Mouse (Mus musculus): ENCODE results near the gene Dnajb12.

Dnajb12 gene

GRCm38 (mm10) chr10:59897511-59897910 lies 18.2 kb downstream of the Dnajb12 start:
- peak; percentile 63 for DNase-seq (ENCODE audit: low spot score)

DNA sequence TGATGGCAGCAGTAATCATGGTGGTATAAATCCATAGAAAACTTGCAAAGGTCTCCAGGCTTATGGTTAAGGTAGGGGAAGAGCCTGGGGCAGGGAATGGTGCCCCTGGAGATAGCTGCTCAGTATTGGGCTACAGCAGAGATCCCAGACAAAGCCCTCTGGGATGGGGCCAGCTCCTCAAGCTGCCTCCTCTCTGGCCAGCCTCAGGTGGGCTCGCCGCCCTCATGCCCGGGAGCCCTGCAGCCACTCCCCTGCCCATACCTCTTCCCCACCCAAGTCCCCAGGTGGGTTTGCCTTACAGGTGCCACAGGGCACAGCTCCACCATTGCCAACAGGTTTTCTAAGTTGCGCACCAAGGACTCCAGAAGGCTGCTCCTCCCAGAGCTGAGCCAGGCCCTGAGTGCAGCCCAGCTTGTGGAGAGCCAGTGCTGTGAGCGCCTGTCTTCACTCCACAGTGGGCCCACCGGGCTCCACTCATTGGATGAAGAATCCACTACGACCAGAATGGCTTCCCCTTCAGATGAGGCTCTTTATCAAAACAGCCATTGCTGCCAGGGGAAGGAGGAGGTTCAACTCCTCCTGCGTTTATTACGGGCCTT lies 18.9 kb downstream of the Dnajb12 start:
- DNase-seq (ENCODE audit: low spot score) = no peak

DNA sequence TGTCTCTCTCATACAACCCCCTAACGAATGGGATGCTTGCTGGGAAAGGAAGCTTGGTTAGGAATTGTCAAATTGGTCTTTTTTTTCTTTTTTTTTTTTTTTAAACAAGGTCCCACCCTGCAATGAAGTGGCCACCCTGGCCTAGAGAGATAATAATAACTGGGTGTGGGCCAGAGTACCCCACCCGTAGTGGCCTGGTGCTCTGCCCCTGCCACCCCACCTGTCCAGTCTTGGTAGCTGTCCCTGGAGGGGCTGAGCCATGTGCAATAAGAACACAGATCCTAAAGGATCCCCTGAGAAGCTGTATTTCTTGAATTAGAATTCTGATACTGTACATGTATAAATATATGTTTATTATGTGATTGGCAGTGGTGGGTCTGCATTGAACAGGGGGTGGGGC lies 19.6 kb downstream of the Dnajb12 start:
- DNase-seq (ENCODE audit: low spot score) = no peak

DNA sequence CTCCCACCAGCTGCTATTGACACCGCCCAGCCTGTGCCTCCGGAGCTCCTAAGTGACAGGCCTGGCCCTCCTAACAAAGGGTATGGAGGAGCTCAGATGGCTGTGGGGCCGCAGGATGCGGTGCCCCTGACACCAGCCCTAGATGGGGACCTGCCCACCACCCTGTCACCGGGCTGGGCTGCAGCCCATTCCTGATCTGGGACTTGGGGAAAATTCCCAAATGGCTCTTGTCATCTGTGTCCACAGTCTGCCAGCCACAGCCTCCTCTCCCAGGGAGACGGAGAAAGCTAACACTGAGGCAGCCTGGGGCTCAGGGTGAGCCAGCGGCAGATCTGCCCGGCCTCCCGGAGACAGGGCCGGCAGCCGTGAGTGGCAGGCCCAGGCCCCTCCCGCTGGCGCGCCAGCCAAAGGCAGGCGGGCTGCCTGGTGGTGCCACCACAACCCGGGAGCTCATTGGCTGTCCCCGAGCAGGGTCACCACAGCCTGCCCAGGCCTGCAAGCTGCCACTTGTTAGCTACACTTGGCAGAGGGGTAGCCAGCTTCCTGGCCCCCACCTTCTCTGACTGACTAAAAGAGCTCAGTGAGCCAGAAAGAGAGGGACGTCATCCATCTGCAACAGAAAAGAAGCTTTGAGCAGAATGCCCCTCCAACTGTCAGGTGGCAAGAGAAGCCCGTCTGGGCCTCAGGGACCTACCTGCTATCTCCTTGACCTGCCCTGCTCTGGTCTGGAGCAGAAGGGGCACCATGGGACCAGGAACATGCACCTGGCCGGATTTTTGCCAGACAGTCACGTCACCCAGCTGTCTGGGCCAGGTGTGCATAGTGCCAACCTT lies 20.2 kb downstream of the Dnajb12 start:
- peak; percentile 84 for DNase-seq (ENCODE audit: low spot score)

- DNase-seq (ENCODE audit: low spot score) = no peak
Observed at GRCm38 (mm10) chr10:59900174-59900435, 20.7 kb downstream of the Dnajb12 start.

GRCm38 (mm10) chr10:59900939-59901338 lies 21.6 kb downstream of the Dnajb12 start:
- DNase-seq (ENCODE audit: low spot score) = no peak

- DNase-seq (ENCODE audit: low spot score) = no peak
Observed at GRCm38 (mm10) chr10:59901463-59901862, 22.1 kb downstream of the Dnajb12 start.

DNA sequence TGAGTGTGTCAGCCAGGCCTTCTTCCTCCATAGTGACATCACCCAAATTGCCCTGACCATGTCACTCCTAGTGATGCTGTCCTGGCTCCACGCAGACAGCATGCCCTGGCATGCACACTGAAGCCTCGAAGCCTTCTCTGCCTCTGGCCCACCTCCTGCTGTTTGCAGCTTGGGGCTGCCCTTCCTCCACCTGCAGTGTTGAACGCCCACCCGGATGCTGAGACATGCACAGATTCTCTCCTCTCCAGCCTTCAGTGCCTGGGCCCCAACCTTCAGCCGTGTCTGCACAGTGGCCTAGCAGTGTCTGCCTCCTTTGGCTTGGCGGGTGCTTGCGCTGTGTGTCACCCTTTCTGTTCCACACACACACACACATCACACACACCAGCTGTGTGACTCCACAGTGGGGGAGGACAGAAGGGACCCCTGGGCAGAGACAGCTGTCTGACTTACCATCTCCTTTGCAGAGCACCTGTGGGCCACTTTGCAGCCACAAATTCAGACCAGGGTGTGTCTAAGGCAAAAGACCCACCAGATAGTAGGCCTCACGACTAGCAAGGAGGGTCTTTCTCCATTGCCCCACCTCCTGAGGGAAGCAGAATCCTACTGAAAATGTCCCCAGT lies 22.7 kb downstream of the Dnajb12 start:
- DNase-seq (ENCODE audit: low spot score) = no peak

DNA sequence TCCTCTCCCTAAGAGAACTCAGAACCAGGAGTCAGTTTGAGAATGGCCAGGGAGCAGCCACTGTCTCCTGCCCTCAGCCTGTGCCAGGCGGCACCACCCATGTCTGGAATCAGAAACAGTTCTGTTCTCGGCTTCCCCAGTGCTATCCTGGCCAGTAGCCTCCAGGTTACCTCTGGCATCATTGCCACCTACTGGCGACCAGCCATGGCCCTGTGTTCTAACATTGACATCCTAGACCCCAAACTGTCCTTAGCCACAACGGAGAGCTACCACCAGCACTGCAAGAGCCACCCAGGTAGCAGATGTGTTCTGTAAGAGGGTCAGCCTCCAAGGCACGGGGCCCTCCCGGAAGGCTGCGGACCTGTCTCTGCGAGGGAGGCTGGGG lies 23.2 kb downstream of the Dnajb12 start:
- DNase-seq (ENCODE audit: low spot score) = no peak

- no peak for DNase-seq (ENCODE audit: low spot score)
Observed at GRCm38 (mm10) chr10:59903170-59903569, 23.8 kb downstream of the Dnajb12 start.

- no peak for DNase-seq (ENCODE audit: low spot score)
Observed at GRCm38 (mm10) chr10:59907080-59907609, 27.8 kb downstream of the Dnajb12 start.

GRCm38 (mm10) chr10:59907695-59908299 lies 28.4 kb downstream of the Dnajb12 start:
- no peak for DNase-seq (ENCODE audit: low spot score)

- no peak for DNase-seq (ENCODE audit: low spot score)
Observed at GRCm38 (mm10) chr10:59908776-59909315, 29.5 kb downstream of the Dnajb12 start.

GRCm38 (mm10) chr10:59909357-59909847 lies 30.0 kb downstream of the Dnajb12 start:
- DNase-seq (ENCODE audit: low spot score) = no peak

GRCm38 (mm10) chr10:59911091-59911490 lies 31.7 kb downstream of the Dnajb12 start:
- no peak for DNase-seq (ENCODE audit: low spot score)

DNA sequence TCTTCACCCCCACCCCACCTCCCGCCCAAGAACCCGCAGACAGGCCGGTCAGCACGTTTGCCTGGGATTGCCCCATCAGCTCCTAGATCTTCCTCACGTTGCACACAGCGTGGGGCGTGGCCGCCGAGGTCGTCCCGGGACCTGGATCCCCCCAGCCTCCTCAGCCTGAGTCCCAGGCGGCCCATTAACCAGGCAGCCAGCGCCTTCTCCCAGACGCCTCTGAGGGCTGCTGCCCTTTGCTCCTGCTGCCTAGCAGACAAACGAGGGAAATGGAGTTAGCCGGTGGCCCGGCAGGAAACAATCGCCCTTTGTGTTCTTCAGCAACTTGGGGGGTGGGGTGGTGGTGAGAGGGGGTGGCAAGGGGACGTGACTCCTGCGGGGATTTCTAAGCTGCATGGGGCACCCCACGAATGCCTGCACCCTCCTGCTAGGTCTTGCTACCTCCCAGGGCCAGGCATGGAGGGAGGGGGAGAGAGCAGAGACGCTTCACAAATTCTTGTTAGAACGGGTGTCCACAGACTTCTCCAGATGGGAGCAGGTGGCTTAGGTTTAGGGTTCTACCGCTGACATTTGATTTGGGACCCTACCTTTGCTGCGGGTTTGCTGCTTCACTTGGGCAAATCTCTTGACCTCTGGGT lies 32.3 kb downstream of the Dnajb12 start:
- DNase-seq (ENCODE audit: low spot score) = no peak

DNA sequence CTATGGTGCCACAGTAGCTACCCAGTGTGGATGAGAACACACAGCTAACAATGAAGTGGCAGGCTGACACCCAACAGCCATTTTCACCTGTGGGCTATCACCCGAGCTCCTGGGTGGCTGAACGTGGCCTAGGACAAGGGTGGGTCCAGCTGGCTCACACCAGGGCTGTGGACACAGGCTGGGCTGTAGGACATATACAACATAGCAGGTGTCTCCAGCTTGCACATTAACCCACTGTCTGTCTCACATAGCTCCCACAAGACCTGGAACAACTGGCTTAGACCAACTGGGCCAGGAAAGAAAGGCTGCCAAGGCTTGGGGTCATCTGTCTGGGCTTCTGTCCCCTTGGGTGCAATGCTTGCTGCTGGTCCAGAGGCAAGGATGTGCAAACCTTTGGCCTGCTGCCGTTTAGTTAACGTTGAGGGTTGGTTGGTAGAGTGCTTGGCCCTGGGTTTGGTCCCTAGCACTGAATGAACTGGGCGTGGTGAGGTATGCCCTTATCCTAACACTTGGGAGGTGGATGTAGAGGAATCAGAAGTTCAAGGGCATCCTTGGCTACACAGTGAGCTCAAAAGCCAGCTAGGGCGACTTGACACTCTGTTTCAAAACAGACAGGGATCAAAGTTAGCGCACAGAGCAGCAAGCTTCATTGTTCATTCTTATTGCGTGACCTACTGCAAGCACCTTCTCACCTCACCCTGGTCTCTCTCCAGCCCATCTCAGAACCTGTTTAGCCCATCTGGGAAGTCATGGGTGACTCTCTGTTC lies 36.0 kb downstream of the Dnajb12 start:
- DNase-seq (ENCODE audit: low spot score) = no peak

- no peak for DNase-seq (ENCODE audit: low spot score)
Observed at GRCm38 (mm10) chr10:59916159-59916558, 36.8 kb downstream of the Dnajb12 start.

GRCm38 (mm10) chr10:59916649-59917048 lies 37.3 kb downstream of the Dnajb12 start:
- no peak for DNase-seq (ENCODE audit: low spot score)

- DNase-seq (ENCODE audit: low spot score) = no peak
Observed at GRCm38 (mm10) chr10:59918111-59918510, 38.8 kb downstream of the Dnajb12 start.

Measured in layer of hippocampus, adult 9-10 months (tissue).